Mouse (Mus musculus) cerebellum, adult 2 months (tissue): Measurements from ENCODE around the gene Fgf12. TPM values are rescaled to one million over a fixed set of nuclear protein-coding genes. Genes with fewer than 3 reads are reported as not detected.
A peak's percentile ranks its signal among the peaks of the same experiment; 100 is the strongest.

Source experiments
- DNase-seq, 2 experiments: peaks; one replicate each; pipeline ENCODE4 v3.0.0; 2021
- H3K27ac ChIP-seq: fragments of 200-500 bp; 2 replicates; pipeline ENCODE4 v1.5.1; 2012; ENCODE audit warnings: low read length, control low read depth, inconsistent platforms; ENCODE audit not compliant: insufficient read depth
- H3K27me3 ChIP-seq: fragments of 200-500 bp; 2 replicates; pipeline ENCODE4 v1.6.1; 2012; ENCODE audit warnings: inconsistent platforms, mild to moderate bottlenecking, low read length, moderate library complexity; ENCODE audit not compliant: control insufficient read depth, insufficient read depth
- H3K4me1 ChIP-seq: fragments of 200-500 bp; 2 replicates; pipeline ENCODE4 v1.6.1; 2011; ENCODE audit warnings: low read length; ENCODE audit not compliant: control insufficient read depth, insufficient read depth
- H3K4me3 ChIP-seq: fragments of 200-500 bp; replicated peaks from 2 replicates; pipeline ENCODE3; 2011; ENCODE audit warnings: mild to moderate bottlenecking, low read depth, low read length, control low read depth; ENCODE audit not compliant: insufficient read depth
- CTCF ChIP-seq: fragments of 200-500 bp; IDR thresholded peaks from 2 replicates; pipeline ENCODE4 v1.5.1; 2011; ENCODE audit warnings: low read depth, mild to moderate bottlenecking, control low read depth, low read length, moderate library complexity, borderline replicate concordance; ENCODE audit not compliant: insufficient read depth
- POLR2A ChIP-seq: fragments of 200-500 bp; IDR thresholded peaks from 2 replicates; pipeline ENCODE4 v1.6.1; 2011; ENCODE audit warnings: low read length, control low read depth, borderline replicate concordance; ENCODE audit not compliant: insufficient read depth
- WGBS: fragments of 180-500 bp; shearing (Covaris S2); methylation state at CpG from one replicate; pipeline ENCODE4 v1.1.7; 2018; 5-methylcytosine and 5-hydroxymethylcytosine counted together
- polyA plus RNA-seq: library from polyadenylated mRNA; depleted of rRNA; stranded (reverse); fragments of >200 nt; gene quantifications from 2 replicates; pipeline ENCODE4 v1.2.3, GENCODE M21; 2012

Fgf12 gene
- polyA plus RNA-seq, 1 experiment: 125 TPM

GRCm38 (mm10) chr16:28408294-28408693 is 344.6 kb downstream of the Fgf12 start:
- no peak for DNase-seq
- no peaks in the 10 kb centered on the region for H3K27me3 ChIP-seq
- no peak for TF ChIP-seq CTCF
- TF ChIP-seq POLR2A: no peak
- H3K4me1 ChIP-seq: peaks cover 27% of the 10 kb centered on the region
- no peak overlapping the region for H3K4me3 ChIP-seq
- WGBS: 42% methylated on average over 7 of the region's 7 CpGs
- peak overlapping the region; percentile 40; the same call in 1 of the 2 replicates for H3K27ac ChIP-seq

- Histone ChIP-seq H3K4me3 (no peak overlapping the region), H3K27ac (peak overlapping the region; percentile 40; the same call in 1 of the 2 replicates), H3K27me3 (no peaks in the 10 kb centered on the region), H3K4me1 (peaks cover 28% of the 10 kb centered on the region)
- TF ChIP-seq CTCF (no peak), POLR2A (no peak)
- DNase-seq: no peak
- WGBS: 67% methylated on average over 2 of the region's 2 CpGs
Measured at GRCm38 (mm10) chr16:28407892-28408291, 345.0 kb downstream of the Fgf12 start.

- DNase-seq: no peak
- WGBS: 95% methylated on average over 1 of the region's 1 CpGs
Measured at GRCm38 (mm10) chr16:28404156-28404555, 348.7 kb downstream of the Fgf12 start.

GRCm38 (mm10) chr16:28402701-28403100 is 350.2 kb downstream of the Fgf12 start:
- Histone ChIP-seq H3K4me1 (peaks cover 30% of the 10 kb centered on the region; the same call in 1 of the 2 replicates), H3K27me3 (no peaks in the 10 kb centered on the region), H3K4me3 (no peak overlapping the region), H3K27ac (peak overlapping the region; percentile 14; the same call in 1 of the 2 replicates)
- DNase-seq: peak; percentile 76 to 94
- TF ChIP-seq CTCF (no peak), POLR2A (no peak)
- WGBS: 7% methylated on average over 4 of the region's 4 CpGs

More at GRCm38 (mm10) chr16:28404156-28404555, 348.7 kb downstream of the Fgf12 start:
- TF ChIP-seq CTCF: no peak
- TF ChIP-seq POLR2A: no peak
- no peaks in the 10 kb centered on the region for H3K27me3 ChIP-seq
- H3K27ac ChIP-seq: no peak overlapping the region
- no peak overlapping the region for H3K4me3 ChIP-seq
- H3K4me1 ChIP-seq: peaks cover 38% of the 10 kb centered on the region

- no peak for TF ChIP-seq CTCF
- no peak overlapping the region for H3K4me3 ChIP-seq
Measured at GRCm38 (mm10) chr16:28391283-28391682, 361.6 kb downstream of the Fgf12 start.

GRCm38 (mm10) chr16:28389114-28389513 is 363.8 kb downstream of the Fgf12 start:
- Histone ChIP-seq H3K4me1 (no peaks in the 10 kb centered on the region; the same call in 1 of the 2 replicates), H3K27me3 (no peaks in the 10 kb centered on the region), H3K27ac (no peak overlapping the region), H3K4me3 (no peak overlapping the region)
- no peak for DNase-seq
- 67% methylated on average over 4 of the region's 4 CpGs for WGBS
- TF ChIP-seq CTCF (no peak), POLR2A (no peak)

More at GRCm38 (mm10) chr16:28391283-28391682, 361.6 kb downstream of the Fgf12 start:
- Histone ChIP-seq H3K27me3 (no peaks in the 10 kb centered on the region), H3K4me1 (no peaks in the 10 kb centered on the region; the same call in 1 of the 2 replicates), H3K27ac (no peak overlapping the region)
- DNase-seq: no peak
- WGBS: 68% methylated on average over 5 of the region's 5 CpGs

DNA sequence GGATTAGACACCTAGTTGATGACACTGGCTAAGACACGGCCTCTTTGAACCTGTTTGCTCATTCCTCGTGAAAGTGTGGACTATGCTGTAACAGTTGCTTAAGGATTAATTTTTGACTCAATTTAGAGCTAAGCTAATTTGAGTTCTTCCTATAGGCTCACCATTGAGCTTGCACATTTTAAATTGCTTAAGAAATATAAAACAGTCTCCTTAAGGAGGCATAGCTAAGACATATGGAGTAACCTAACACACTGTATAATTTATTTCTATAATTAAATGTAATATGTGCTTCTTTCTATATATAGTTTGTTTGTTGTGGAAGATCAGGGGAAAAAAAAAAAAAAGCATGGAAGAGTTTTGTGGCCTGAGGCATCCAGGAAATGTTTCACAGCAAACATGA is 378.1 kb downstream of the Fgf12 start:
- H3K4me1 ChIP-seq: no peaks in the 10 kb centered on the region
- TF ChIP-seq POLR2A (no peak), CTCF (no peak)
- no peaks in the 10 kb centered on the region for H3K27me3 ChIP-seq
- no peak overlapping the region for H3K4me3 ChIP-seq
- WGBS: 92% methylated on average over 2 of the region's 2 CpGs
- H3K27ac ChIP-seq: no peak overlapping the region
- DNase-seq: no peak

DNA sequence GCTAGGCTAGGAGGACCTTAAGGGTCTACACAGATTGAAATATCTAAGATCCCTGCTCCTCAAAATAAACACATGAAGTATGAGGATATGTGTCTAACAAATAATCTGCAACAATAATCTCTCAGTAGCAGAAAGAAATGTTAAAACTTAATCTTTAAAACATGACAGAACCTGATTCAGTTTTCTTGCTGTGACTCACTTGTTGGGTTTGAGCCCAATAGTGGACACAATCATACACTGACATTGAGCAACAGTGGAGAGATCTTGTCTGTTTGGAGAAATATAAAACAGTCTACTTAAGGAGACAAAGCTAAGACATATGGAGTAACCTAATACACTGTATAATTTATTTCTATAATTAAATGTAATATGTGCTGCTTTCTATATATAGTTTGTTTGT is 379.6 kb downstream of the Fgf12 start:
- Histone ChIP-seq H3K4me3 (no peak overlapping the region), H3K27ac (no peak overlapping the region), H3K4me1 (no peaks in the 10 kb centered on the region), H3K27me3 (no peaks in the 10 kb centered on the region)
- TF ChIP-seq POLR2A (no peak), CTCF (no peak)
- no peak for DNase-seq
